Mouse (Mus musculus) adrenal gland, postnatal 36 days (tissue): ENCODE results near the gene Tsku. TPM values are rescaled to one million over a fixed set of nuclear protein-coding genes. Genes with fewer than 3 reads are reported as not detected.

Experiments used
- DNase-seq, 2 experiments: peaks; one replicate each; pipeline ENCODE4 v3.0.0; 2021; ENCODE audit warnings: mixed read lengths in 1 of 2
- total RNA-seq, 2 experiments: library from RNA; stranded (reverse); gene quantifications; 2 replicates each; pipeline ENCODE4 v1.2.3; 2021

Gene Tsku
- total RNA-seq, 2 experiments from 2014 or later = 19.8 to 23.4 TPM

GRCm38 (mm10) chr7:98359951-98360620, 1.0 kb downstream of the Tsku start:
- peak; percentile 66 to 70 for DNase-seq

- no peak for DNase-seq
Measured at GRCm38 (mm10) chr7:98358016-98358415, 3.1 kb downstream of the Tsku start.

GRCm38 (mm10) chr7:98357324-98357723, 3.8 kb downstream of the Tsku start:
- DNase-seq = no peak

- peak in 1 of 2 experiments; percentile 33 for DNase-seq
Measured at GRCm38 (mm10) chr7:98354921-98355310, 6.2 kb downstream of the Tsku start.

GRCm38 (mm10) chr7:98354160-98354920, 6.8 kb downstream of the Tsku start:
- no peak for DNase-seq

- DNase-seq = no peak
Measured at GRCm38 (mm10) chr7:98353616-98354015, 7.5 kb downstream of the Tsku start.

- no peak for DNase-seq
Measured at GRCm38 (mm10) chr7:98351523-98351922, 9.6 kb downstream of the Tsku start.

- no peak for DNase-seq
Measured at GRCm38 (mm10) chr7:98349821-98350220, 11.3 kb downstream of the Tsku start.

GRCm38 (mm10) chr7:98349096-98349495, 12.0 kb downstream of the Tsku start:
- peak; percentile 89 to 94 for DNase-seq

GRCm38 (mm10) chr7:98348043-98348442, 13.1 kb downstream of the Tsku start:
- DNase-seq = peak; percentile 78 to 86

GRCm38 (mm10) chr7:98347471-98347870, 13.7 kb downstream of the Tsku start:
- DNase-seq = no peak

- no peak for DNase-seq
Measured at GRCm38 (mm10) chr7:98345036-98345435, 16.1 kb downstream of the Tsku start.

GRCm38 (mm10) chr7:98344361-98344760, 16.8 kb downstream of the Tsku start:
- DNase-seq = peak; percentile 34 to 59

- DNase-seq = no peak
Measured at GRCm38 (mm10) chr7:98342249-98342648, 18.9 kb downstream of the Tsku start.

GRCm38 (mm10) chr7:98341475-98341874, 19.7 kb downstream of the Tsku start:
- DNase-seq = peak; percentile 87 to 89

GRCm38 (mm10) chr7:98340343-98340742, 20.8 kb downstream of the Tsku start:
- DNase-seq = no peak

GRCm38 (mm10) chr7:98333987-98334386, 27.1 kb downstream of the Tsku start:
- DNase-seq = no peak

- no peak for DNase-seq
Measured at GRCm38 (mm10) chr7:98333507-98333906, 27.6 kb downstream of the Tsku start.

GRCm38 (mm10) chr7:98332678-98333397, 28.3 kb downstream of the Tsku start:
- DNase-seq = no peak

- DNase-seq = peak in 1 of 2 experiments; percentile 14
Measured at GRCm38 (mm10) chr7:98331932-98332331, 29.2 kb downstream of the Tsku start.

- DNase-seq = no peak
Measured at GRCm38 (mm10) chr7:98330375-98331002, 30.6 kb downstream of the Tsku start.

- DNase-seq = no peak
Measured at GRCm38 (mm10) chr7:98329651-98330374, 31.3 kb downstream of the Tsku start.
